Mouse (Mus musculus) E14TG2a.4 (cell line): ENCODE results near the gene Jph4.

Experiments used
- CTCF ChIP-seq: conservative IDR thresholded peaks from 2 replicates; pipeline ENCODE4 v1.5.1; 2014; ENCODE audit warnings: low read length
- POU5F1 ChIP-seq: IDR thresholded peaks from 2 replicates; pipeline ENCODE4 v1.6.1; 2014; ENCODE audit warnings: low read length, borderline replicate concordance

DNA sequence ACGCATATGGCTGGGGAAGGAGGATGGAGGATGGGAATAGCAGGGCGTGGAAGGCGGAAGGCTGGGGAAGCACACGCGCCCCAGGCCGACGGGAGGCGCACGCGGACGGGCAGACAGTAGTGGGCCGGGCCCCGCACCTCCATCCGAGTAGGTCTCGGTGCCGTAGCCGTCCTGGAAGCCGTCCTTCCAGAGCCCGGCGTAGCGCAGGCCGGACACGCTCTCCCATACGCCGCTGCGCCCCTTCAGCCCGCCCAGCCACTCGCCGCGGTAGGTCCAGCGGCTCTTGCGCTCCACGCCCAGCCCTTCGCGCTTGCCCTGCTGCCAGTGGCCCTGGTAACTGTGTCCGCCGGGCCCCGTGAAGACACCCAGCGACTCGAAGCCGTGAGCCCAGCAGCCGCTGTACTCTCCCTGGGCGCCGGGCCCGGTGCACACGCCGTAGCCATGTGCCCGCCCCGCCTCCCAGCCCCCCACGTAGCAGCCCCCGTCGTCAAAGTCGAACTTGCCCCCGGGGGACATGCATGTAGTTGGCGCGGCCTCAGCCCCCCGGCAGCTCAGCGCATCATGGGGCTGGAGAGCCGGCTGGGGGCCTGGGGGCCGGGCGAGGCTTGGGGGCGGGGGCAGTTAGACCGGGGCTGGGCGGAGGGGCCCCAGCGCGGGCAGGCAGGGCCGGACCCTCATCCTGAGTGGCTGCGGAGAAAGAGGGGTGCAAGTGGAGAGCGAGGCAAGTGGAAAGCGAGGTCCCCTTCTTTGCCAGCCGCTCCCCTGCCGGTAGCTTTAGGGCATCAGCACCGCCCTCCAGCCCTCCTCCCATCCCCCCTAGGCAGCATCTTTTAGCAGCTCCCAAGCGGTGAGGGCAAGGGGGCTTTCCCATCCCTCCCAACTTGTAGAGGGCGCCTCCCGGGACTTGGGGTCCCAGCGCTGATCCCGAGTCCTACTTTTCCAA, 1.7 kb downstream of the Jph4 start:
- TF ChIP-seq CTCF (no peak), POU5F1 (no peak)
